Mouse (Mus musculus): Measurements from ENCODE around the gene Inf2.

Inf2 gene

DNA sequence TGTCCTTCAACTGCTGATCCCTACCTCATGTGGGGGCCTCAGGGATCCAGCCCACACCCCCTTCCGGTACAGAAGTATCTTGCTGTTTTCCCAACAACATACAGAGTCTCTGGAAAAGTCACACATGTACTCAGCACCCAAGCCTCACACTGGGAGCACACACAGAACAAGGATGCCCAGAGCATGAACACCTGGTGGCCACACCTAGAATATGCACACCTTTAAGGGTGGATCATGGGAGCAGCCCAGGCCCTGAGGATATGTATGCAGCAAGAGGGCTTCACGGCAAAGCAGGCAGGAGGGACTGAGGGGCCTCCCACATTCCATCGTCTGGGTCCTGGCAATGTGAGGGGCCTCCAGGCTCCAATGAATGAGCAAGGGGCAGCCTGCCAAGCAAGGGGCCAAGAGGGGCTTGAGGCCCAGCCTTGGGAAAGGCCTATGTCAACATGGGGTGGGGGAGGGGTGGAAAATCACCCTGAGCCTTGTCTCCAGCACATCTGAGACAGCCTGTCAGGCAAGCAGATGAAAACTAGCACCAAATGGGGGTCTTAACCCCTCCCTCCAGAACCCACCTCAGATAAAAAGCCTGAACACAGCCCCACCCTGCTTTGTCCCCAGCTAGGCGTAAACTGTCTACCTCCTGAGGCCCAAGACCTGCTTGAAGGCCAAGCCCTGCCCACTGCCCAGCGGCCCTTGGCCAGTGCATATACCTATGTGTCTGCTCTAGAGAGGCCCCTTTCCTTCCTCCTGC is 72.2 kb downstream of the Inf2 start:
- DNase-seq (ENCODE audit: low spot score), result no peak

DNA sequence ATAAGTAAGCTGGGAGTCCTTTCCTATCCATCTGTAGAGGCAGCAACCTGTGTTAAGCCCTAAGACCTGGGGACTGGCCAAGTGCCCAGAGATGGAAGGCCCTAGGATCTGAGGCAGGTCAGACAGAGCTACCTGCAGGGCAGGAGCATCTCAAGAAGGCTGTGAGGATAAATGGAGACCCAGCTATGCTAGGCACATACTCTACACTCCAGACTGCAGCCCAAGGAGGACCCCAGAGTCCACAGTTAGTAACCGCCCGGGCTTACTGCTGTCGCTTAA is 72.7 kb downstream of the Inf2 start:
- no peak for DNase-seq (ENCODE audit: low spot score)

DNA sequence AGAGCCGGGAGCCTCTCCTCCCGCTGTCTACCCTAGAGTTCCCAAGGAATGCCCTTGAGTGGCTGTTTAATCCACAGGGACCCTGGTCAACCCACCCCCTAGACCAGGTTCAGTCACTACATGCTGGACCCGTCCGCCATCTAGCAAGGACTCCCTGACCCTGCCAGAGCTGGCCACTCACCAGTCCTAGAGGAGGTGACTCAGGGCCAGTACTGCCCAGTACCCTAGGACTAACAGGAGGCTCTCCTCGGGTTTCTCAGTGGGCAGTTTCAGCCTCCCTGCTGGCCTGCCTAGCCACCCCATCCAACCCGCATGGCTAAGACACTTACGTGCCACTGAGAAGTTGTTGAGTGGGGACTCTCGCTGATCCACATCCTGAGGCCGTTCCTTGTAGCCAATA is 73.3 kb downstream of the Inf2 start:
- no peak for DNase-seq (ENCODE audit: low spot score)

DNA sequence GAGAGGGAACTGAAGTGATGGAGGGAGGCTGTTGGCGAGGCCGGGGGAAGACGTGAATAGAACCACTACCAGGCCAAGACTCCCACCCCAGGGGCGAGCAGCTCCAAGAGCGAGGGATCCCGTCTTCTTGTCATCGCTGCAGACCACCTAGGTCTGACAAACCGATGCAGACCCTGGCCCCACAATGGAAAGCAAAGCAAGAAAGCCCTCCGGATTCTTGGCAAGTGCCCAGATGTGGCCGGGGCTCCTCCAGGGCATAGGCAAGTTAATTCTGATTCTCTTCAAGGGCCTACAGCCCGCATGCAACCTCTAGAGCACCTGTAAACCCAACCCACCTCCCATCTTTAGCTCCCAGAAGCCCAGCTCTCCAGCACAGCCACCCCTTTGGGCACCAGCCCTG is 74.7 kb downstream of the Inf2 start:
- no peak for DNase-seq (ENCODE audit: low spot score)

DNA sequence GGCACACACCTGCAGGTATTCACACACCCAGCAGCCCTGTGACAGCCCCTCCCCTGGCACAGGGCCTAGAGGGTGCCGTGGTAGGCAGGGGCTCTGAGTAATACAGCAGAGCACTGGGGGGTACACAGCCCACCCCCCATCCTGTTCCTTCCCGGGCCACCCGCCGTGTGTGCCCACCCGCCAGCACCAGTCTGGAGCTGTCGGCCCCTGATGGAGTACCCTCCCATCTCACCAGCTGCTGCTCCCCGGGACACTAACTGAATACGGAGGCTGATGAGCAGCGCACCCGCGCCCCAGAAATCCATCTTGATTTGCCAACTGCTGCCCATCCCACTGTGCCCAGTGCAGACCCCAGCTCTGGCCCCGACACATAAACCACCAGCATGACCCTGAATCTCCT is 75.1 kb downstream of the Inf2 start:
- DNase-seq (ENCODE audit: low spot score), result no peak

DNA sequence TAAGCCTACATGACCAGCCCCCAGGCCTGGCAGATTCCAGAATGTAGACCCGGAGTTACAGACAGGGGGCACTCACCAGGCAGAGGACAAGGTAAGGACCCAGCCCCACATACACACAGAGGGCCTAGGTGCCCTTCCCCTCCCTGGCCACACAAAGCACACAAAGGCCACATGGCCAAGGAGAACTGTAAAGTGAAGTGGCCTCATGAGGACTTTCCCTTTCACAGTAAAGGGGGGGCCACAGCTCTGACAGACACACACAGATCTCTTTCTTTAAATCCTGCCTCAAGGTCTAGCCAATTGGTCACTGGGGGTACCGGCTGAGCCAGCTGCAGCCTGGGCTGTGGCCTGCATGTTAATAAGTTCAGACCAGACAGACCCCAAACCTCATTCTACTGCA is 75.5 kb downstream of the Inf2 start:
- DNase-seq (ENCODE audit: low spot score), result no peak

DNA sequence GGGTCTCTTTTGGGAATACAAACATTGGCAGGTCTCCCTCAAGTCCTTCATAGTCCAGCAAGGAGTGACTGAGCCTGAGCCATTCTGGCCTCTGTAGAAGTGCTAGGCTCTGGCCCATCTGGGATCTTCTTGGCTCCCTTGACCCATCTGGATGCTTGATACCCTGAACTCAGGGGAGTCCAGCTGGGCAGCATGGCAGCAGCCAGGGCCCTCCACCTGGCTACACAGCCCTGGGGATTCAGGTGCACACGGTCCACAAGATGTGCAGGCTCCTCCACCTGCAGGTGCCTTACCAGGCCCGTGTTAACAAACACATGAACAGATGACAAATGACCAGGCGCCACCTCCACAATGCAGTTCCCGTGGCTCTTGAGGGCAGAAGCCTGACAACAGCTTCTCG is 76.1 kb downstream of the Inf2 start:
- DNase-seq (ENCODE audit: low spot score), result no peak
